Mouse (Mus musculus) cerebellum, postnatal 25 days (tissue): ENCODE measurements at regions not wholly inside any gene's neighbourhood (a gene's known extent, or its start where the extent isn't known, plus 50 kb on each side); places are given as distances from the start of the nearest gene placed in this dataset.
"Not testable (repeated sequence)": the region's sequence is repeated elsewhere in the genome, so short reads cannot be mapped to it uniquely, and the experiment has no call there.

Source experiments
- DNase-seq, 2 experiments: peaks; one replicate each; pipeline ENCODE4 v3.0.0; 2021; ENCODE audit warnings: mixed read lengths in 2 of 2

DNA sequence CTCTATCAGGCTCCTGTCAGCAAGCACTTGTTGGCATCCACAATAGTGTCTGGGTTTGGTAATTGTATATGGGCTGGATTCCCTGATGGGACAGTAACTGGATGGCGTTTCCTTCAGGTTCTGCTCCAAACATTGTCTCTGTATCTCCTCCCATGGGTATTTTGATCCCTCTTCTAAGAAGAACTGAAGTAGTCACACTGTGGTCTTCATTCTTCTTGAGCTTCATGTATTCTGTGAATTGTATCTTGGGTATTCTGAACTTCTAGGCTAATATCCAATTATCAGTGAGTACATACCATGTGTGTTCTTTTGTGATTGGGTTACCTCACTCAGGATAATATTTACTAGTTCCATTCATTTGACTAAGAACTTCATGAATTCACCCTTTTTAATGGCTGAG is 119.2 kb upstream of the Gm21119 start:
- not testable (repeated sequence) for DNase-seq

DNA sequence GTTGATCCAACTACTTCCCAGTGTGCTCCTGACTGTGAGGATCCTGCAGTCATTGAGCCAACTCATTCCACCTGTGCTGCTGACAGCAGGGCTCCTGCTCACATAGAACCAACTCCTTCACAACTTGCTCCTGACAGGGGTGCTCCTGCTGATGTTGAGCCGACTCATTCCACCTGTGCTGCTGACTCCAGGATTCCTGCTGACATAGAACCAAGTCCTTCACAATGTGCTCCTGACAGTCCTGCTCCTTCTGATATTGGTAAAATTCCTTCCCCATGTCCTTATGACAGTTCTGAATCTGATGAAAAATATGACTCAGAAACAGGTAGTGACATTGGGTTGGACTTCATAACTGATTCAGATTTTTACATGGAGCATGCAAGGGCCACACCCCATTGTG is 100.8 kb upstream of the Gm21119 start:
- peak in 1 of 2 experiments; percentile 4 for DNase-seq

DNA sequence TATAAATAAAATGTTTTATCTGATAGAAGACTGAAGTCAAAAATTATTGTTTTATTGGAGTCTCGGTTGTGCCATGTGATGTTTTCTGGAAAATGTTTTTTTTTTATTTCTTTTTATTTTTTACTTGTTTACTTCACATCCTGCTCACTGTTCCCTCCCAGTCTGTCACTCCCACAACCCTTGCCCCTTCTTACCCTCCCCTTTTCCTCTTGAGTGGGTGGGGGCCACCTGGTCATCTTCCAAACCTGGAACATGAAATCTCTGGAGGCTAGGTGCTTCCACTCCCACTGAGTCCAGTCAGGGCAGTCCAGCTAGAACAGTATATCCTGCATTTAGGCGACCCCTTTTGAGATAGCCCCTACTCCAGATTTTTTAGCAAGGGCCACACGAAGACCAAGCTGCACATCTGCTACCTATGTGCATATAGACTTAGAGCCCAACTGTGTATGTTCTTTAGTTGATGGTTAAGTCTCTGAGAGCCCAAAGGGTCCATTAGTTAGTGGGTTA is 98.3 kb upstream of the Gm21119 start:
- DNase-seq: not testable (repeated sequence)

DNA sequence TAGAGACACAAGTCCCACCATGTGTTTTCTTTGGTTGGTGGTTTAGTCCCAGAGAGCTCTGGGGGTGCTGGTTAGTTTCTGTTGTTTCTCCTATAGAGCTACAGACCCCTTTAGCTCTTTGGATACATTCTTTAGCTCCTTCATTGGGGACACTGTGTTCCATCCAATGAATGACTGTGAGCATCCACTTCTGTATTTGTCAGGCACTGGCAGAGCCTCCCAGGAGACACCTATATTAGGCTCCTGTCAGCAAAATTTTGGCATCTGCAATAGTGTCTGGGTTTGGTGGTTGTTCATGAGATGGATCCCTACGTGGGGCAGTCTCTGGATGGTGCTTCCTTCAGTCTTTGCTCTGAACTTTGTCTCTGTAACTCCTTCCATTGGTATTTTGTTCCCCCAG is 97.2 kb upstream of the Gm21119 start:
- DNase-seq: not testable (repeated sequence)

DNA sequence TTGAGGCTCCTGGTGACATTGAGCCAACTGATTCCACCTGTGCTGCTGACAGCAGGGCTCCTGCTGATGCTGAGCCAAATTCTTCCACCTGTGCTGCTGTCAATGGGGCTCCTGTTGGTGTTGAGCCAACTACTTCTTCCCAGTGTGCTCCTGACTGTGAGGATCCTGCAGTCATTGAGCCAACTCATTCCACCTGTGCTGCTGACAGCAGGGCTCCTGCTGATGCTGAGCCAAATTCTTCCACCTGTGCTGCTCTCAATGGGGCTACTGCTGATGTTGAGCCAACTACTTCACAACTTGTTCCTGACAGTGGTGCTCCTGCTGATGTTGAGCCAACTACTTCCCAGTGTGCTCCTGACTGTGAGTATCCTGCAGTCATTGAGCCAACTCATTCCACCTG is 90.2 kb upstream of the Gm21119 start:
- DNase-seq: peak; percentile 9 to 15

DNA sequence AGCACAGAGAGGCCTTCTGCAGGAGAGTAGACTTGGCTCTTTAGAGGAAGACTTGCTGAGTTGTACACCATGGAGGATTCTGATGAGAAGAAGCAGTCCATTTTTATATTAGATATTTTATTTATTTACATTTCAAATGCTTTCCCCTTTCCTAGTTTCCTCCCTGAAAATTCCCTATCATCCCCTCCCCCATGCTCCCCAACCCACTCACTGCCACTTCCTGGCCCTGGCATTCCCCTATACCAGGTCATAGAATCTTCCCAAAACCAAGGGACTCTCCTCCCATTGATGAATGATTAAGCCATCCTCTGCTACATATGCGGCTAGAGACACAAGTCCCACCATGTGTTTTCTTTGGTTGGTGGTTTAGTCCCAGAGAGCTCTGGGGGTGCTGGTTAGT is 85.7 kb upstream of the Gm21119 start:
- DNase-seq: not testable (repeated sequence)

DNA sequence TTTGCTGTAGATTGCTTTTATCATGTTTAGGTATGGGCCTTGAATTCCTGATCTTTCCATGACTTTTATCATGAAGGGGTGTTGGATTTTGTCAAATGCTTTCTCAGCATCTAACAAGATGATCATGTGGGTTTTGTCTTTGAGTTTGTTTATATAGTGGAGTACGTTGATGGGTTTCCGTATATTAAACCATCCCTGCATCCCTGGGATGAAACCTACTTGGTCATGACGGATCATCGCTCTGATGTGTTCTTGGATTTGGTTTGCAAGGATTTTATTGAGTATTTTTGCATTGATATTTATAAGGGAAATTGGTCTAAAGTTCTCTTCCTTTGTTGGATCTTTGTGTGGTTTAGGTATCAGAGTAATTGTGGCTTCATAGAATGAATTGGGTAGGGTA is 75.7 kb upstream of the Gm21119 start:
- DNase-seq: not testable (repeated sequence)

DNA sequence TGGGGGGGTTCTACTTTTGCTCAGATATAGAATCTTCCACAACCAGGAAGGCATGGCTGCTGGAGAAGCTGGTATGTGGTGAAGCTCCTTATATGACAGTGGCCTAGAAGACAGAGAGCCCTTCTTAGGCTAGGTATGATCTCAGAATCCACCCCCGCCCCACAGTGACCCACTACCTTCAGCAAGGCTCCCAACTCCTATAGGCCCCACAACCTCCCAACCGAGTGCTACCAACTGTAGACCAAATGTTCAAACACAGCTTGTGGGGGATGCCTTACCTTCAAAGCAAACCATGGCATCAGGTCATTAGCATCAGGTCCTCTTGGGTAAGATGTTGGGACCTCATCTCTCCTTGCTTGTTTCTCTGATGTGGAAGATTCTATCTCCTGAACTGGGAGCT is 70.6 kb upstream of the Gm21119 start:
- not testable (repeated sequence) for DNase-seq

DNA sequence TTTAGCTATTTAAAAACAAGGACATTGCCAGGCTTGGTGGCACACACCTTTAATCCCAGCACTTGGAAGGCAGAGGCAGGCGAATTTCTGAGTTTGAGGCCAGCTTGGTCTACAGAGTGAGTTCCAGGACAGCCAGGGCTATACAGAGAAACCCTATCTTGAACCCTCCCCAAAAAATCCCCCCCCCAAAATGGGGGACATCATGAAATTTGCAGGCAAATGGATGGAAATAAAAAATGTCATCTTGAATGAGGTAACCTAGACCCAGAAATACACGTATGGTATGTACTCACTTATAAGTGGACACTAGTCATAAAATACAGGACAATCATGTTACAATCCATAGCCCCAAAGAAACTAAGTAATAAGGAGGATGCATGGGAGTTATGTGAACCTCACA is 69.4 kb upstream of the Gm21119 start:
- DNase-seq: not testable (repeated sequence)

DNA sequence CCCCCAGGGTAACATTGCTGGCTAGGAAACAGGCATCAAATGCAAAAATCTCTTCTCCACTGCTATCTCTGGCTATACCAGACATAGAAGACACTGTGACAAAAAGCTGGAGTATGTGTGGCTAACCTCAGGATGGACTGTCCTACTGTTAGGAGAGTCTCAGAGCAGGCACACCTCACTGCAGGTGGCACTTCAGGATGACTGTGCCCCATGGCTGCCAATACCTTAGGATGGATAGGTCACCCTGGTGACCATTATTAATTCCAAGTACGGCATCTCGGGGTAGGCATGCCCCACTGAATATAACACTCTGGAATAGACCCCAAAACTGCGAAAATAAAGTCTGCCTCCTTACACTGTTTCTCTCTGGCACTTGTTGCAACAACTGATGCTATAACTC is 68.3 kb upstream of the Gm21119 start:
- not testable (repeated sequence) for DNase-seq

DNA sequence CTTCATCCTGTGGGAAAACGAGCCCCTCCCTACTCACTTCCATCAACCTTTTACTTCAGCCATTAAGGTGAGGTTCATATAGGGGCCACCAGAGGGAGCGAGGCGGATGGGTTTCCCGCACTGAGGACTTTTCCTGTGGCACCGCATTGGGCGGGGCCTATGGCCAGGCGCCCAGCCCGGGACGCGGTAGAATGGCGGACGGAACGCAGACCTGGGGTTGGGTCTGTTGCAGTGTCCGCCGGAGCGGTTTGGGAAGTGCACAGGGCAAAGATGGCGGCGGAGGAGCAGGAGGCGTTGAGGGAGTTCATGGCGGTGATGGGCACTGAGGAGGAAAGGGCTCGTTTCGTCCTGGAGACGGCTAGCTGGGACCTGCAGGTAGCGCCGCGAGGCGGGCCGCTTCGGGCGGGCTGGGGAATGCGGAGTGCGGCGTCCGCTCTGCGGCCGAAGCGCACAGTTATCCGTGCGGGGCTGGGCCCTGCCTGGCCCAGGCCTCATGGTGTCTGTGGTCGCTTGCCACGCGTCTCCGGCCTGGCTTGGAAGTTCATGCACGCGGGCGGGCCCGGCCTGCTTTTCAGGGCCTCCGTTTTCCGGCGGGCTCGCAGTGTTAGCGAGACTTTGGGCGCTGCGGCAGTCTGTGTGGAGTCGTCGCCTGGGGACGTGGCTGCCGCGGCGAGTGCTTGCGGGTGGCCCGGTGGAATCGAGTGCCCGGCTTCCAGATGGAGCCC is 64.5 kb upstream of the Gm21119 start:
- DNase-seq: peak; percentile 84 to 98

DNA sequence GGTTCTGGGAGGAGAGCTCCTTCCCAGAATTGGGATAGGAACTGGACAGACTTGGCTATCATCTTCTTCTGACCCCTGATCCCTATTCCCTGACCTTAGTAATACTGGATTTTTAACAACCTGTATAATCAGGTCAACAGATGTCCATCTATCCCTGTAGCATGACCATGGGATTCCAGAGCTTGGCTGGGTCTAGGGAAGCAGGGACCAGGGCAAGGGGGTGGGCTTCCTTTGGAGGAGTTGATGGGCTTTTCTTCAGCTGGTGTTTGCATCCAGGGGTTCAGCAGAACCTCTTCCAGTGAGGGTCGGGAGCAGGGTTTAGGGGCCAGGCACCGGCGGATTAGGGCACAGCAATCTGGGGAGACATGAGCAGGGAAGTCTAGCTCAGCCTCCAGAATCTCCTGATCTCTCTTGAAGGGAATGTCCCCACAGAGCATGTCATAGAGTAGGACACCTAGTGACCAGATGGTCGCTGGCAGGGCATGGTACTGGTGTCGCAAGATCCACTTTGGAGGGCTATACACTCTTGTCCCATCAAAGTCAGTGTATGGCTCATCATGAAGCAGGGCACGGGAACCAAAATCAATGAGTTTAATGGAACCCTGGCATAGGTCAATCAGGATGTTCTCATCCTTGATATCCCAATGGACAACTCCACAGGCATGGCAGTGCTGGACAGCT is 58.1 kb upstream of the Gm21119 start:
- DNase-seq: not testable (repeated sequence)

DNA sequence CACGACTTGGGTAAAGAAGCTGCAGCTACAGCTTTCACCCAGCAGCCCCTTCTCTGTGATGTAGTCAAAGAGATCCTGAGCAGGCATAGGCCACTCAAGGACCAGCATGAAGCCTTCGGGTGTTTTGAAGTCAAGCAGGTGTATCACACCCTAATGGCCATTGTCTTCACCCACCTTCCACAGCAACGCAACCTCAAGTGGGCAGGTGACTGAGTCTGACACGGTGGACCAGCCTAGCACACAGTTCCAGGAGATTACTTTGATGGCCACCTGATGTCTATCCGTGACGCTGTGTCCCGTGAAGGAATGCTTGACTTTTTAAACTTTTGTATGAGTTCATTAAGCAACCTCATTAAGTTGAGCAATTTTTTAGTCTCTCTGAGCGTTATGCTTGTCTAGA is 57.5 kb upstream of the Gm21119 start:
- peak; percentile 1 to 4 for DNase-seq

DNA sequence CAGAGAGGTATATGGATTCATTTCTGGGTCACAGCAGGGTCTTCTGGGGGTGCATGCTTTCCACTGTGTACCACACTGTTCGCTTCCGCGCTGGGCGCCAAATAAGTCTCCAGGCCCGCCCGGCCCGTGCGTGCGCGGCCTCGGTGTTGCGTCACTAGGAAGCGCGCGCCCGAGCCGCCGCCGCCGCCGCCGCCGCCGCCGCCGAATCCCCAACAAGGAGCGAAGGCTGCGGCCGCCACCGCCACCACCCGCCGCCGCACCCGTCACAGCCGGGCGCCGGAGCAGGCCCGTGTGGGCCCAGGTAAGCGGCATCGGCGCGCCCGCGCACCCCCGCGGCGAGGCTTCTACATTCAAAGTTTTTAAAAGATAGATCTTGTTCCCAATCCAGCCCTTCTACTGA is 57.1 kb upstream of the Gm21119 start:
- DNase-seq: peak; percentile 57 to 59
